Mouse (Mus musculus): ENCODE data around the gene Gm7029.

Gm7029 gene

GRCm38 (mm10) chr17:33914969-33915391, 41.3 kb downstream of the Gm7029 start:
- DNase-seq, result no peak

GRCm38 (mm10) chr17:33915671-33916250, 42.1 kb downstream of the Gm7029 start, which contains the start of the genes Tapbp and Zbtb22:
Tapbp (plus strand) TSS chr17:33915899.
Zbtb22 (plus strand) TSS chr17:33915904.
- peak; percentile 89 to 93 for DNase-seq

- peak; percentile 52 to 67 for DNase-seq
These were observed 42.7 kb downstream of the Gm7029 start for GRCm38 (mm10) chr17:33916294-33916693.

GRCm38 (mm10) chr17:33916847-33917655, 43.4 kb downstream of the Gm7029 start:
- DNase-seq, result no peak

- no peak for DNase-seq
These were observed 44.1 kb downstream of the Gm7029 start for GRCm38 (mm10) chr17:33917656-33918292.

GRCm38 (mm10) chr17:33918293-33919203, 44.9 kb downstream of the Gm7029 start:
- peak in 1 of 2 experiments; percentile 11 for DNase-seq

- peak; percentile 64 to 79 for DNase-seq
These were observed 46.0 kb downstream of the Gm7029 start for GRCm38 (mm10) chr17:33919351-33920281.

- peak; percentile 65 to 76 for DNase-seq
These were observed 46.9 kb downstream of the Gm7029 start for GRCm38 (mm10) chr17:33920282-33921097.

- no peak for DNase-seq
These were observed 47.7 kb downstream of the Gm7029 start for GRCm38 (mm10) chr17:33921361-33921760.
